Comparison of ENCODE assay signal across 8 mouse cellular contexts in the genomic region with DNA sequence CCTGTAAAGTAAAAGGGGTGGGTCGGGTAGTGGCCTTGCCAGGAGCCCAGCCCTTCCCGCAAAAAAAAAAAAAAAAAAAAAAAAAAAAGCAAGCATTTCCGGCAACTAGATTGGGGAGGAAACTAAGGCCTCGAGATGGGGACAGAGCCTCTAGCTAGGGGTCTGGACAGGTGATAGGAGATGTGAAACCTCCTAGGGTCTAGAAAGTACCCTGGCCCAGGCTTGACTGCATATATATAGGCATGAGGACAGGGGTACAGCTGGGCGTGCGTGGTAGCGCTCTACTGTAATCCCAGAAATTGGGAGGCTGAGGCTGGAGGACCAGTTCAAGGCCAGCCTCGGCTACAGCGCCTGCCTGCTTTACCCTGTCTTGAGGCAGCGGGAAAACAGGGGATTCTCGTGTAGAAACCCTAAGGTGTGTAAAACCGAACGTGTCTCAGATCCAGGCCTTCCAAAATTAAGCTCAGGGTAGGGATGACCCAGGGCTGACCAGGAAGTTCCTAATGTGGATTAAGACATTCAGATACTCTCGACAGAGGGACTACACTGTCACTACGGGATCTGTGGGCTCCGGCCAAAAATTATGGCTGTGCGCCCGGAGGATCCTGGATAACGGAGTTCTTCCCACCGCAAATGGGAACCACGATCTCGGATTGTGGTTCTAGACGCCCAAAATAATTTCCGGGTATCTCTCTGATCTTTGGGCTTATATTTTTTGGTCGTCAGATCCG. TPM values are rescaled to one million over a fixed set of nuclear protein-coding genes. Genes with fewer than 3 reads are reported as not detected.
A peak's percentile ranks its signal among the peaks of the same experiment; 100 is the strongest.
DNase-seq lines count a peak whose midpoint lies in the region; ATAC-seq and TF ChIP-seq lines count a peak whose summit lies in the region.

No protein-coding gene starts in this region.

- no peaks in the 10 kb centered on the region for H3K27me3 ChIP-seq in hindbrain, embryonic 10.5 days (ENCODE audit: insufficient read depth, poor library complexity, severe bottlenecking)
- H3K27me3 ChIP-seq in limb, embryonic 11.5 days (ENCODE audit: control insufficient read depth, insufficient read depth, low read length), result no peaks in the 10 kb centered on the region
- no peaks in the 10 kb centered on the region for H3K27me3 ChIP-seq in midbrain, embryonic 14.5 days (ENCODE audit: control insufficient read depth, insufficient read depth, low read length)

- no peak for DNase-seq in left cerebral cortex, adult 2 months (ENCODE audit: extremely low spot score in 1 of 2, low spot score in 2 of 2)
- DNase-seq in left cerebral cortex, adult 11 months (ENCODE audit: low spot score), result no peak
- DNase-seq in hindbrain, embryonic 10.5 days (ENCODE audit: low spot score), result no peak
- DNase-seq in limb, embryonic 11.5 days (ENCODE audit: low spot score), result peak; percentile 50
- DNase-seq in midbrain, embryonic 14.5 days, result peak; percentile 60
- DNase-seq in thymus, postnatal 25 days, result peak; percentile 40

- peak overlapping the region; percentile 87 for H3K27ac ChIP-seq in left cerebral cortex, adult 2 months
- H3K27ac ChIP-seq in bone marrow, adult 2 months (ENCODE audit: control insufficient read depth, insufficient read depth, low read depth, low read length, poor library complexity), result peak overlapping the region; percentile 83
- peak overlapping the region; percentile 89 for H3K27ac ChIP-seq in hindbrain, embryonic 10.5 days
- peak overlapping the region; percentile 58 for H3K27ac ChIP-seq in limb, embryonic 11.5 days (replicated peaks; ENCODE audit: low read depth, low read length)
- H3K27ac ChIP-seq in midbrain, embryonic 14.5 days (replicated peaks; ENCODE audit: low read depth, low read length), result peak overlapping the region; percentile 73

- peak; percentile 16 for ATAC-seq in erythroblast, adult 5-6 weeks (replicated peaks; ENCODE audit: low FRiP score, poor library complexity, severe bottlenecking)
- ATAC-seq in limb, embryonic 11.5 days (ENCODE audit: insufficient number of reproducible peaks, low FRiP score, low TSS enrichment, low read depth), result peak; percentile 19; the same call in 1 of the 2 replicates
- peak; percentile 48 for ATAC-seq in midbrain, embryonic 14.5 days (ENCODE audit: low FRiP score, low TSS enrichment)

- H3K4me1 ChIP-seq in bone marrow, adult 2 months (ENCODE audit: control insufficient read depth, insufficient read depth, low read length), result no peaks in the 10 kb centered on the region; the same call in 1 of the 2 replicates
- peaks cover 35% of the 10 kb centered on the region for H3K4me1 ChIP-seq in hindbrain, embryonic 10.5 days (replicated peaks)
- peaks cover 10% of the 10 kb centered on the region for H3K4me1 ChIP-seq in limb, embryonic 11.5 days (ENCODE audit: control insufficient read depth, insufficient read depth, low read length)
- H3K4me1 ChIP-seq in midbrain, embryonic 14.5 days (ENCODE audit: control insufficient read depth, insufficient read depth, low read length), result peaks cover 19% of the 10 kb centered on the region

- H3K4me2 ChIP-seq in limb, embryonic 11.5 days (ENCODE audit: low read depth, severe bottlenecking), result peak overlapping the region; percentile 78
- peak overlapping the region; percentile 59 for H3K4me2 ChIP-seq in midbrain, embryonic 14.5 days (ENCODE audit: low read length)

- peaks cover 31% of the 10 kb centered on the region for H3K36me3 ChIP-seq in hindbrain, embryonic 10.5 days
- peaks cover 6% of the 10 kb centered on the region for H3K36me3 ChIP-seq in limb, embryonic 11.5 days (ENCODE audit: control insufficient read depth, insufficient read depth, low read length)
- H3K36me3 ChIP-seq in midbrain, embryonic 14.5 days (ENCODE audit: control insufficient read depth, insufficient read depth, low read length), result peaks cover 32% of the 10 kb centered on the region

- intact Hi-C loops in left cerebral cortex, adult 2 months (cut with DNase I), result no loop called here

- peak overlapping the region; percentile 69 for H3K9ac ChIP-seq in limb, embryonic 11.5 days (ENCODE audit: low read length)
- peak overlapping the region; percentile 76 for H3K9ac ChIP-seq in midbrain, embryonic 14.5 days (replicated peaks; ENCODE audit: low read length)

- WGBS in bone marrow, adult 2 months, result under 1% methylated on average over 26 of the region's 26 CpGs
- WGBS in hindbrain, embryonic 10.5 days, result 1% methylated on average over 26 of the region's 26 CpGs
- under 1% methylated on average over 26 of the region's 26 CpGs for WGBS in limb, embryonic 11.5 days
- under 1% methylated on average over 26 of the region's 26 CpGs for WGBS in midbrain, embryonic 14.5 days

- no peaks in the 10 kb centered on the region for H3K9me3 ChIP-seq in hindbrain, embryonic 10.5 days
- H3K9me3 ChIP-seq in limb, embryonic 11.5 days (ENCODE audit: control insufficient read depth, low read length), result peaks cover 2% of the 10 kb centered on the region; the same call in 1 of the 2 replicates
- H3K9me3 ChIP-seq in midbrain, embryonic 14.5 days (ENCODE audit: control insufficient read depth, low read length), result no peaks in the 10 kb centered on the region

- peak overlapping the region; percentile 68 for H3K4me3 ChIP-seq in left cerebral cortex, adult 2 months
- H3K4me3 ChIP-seq in bone marrow, adult 2 months (replicated peaks; ENCODE audit: control insufficient read depth, low read depth, low read length), result peak overlapping the region; percentile 90
- H3K4me3 ChIP-seq in hindbrain, embryonic 10.5 days, result peak overlapping the region; percentile 82
- H3K4me3 ChIP-seq in limb, embryonic 11.5 days (ENCODE audit: low read depth, low read length), result peak overlapping the region; percentile 79
- peak overlapping the region; percentile 72 for H3K4me3 ChIP-seq in midbrain, embryonic 14.5 days (replicated peaks; ENCODE audit: low read depth, low read length)

- TF ChIP-seq CTCF in left cerebral cortex, adult 2 months (IDR thresholded peaks at IDR 0.05), result no peak
- no peak for TF ChIP-seq CTCF in bone marrow, adult 2 months (IDR thresholded peaks at IDR 0.05; ENCODE audit: control insufficient read depth, insufficient read depth, low read length)

- no peak for TF ChIP-seq POLR2A in bone marrow, adult 2 months (IDR thresholded peaks at IDR 0.05; ENCODE audit: borderline replicate concordance, control insufficient read depth, low read depth, low read length)

RNA-seq across cellular contexts. Expression of a gene that starts 4.3 kb away (rescaled TPM):
- 100 to 1,000 TPM; 173 to 175 TPM for total RNA-seq in left cerebral cortex, adult 2 months (2021)
- polyA plus RNA-seq in bone marrow, adult 2 months (2011; ENCODE audit: insufficient read depth, insufficient read length, low replicate concordance, missing spikeins), result 120 and 171 TPM in 2 replicates
- 121 and 178 TPM in 2 replicates for total RNA-seq in erythroblast, adult 5-6 weeks (2015; ENCODE audit: low replicate concordance)
- total RNA-seq in erythroblast, adult 5-6 weeks (2017; ENCODE audit: low replicate concordance), result 60.6 and 91.3 TPM in 2 replicates
- polyA plus RNA-seq in hindbrain, embryonic 10.5 days (2016; fragmentation: Nextera tagmentation; extraction: Ambion mirVana), result 65.1 and 72.5 TPM in 2 replicates
- 53.1 and 53.7 TPM in 2 replicates for polyA plus RNA-seq in limb, embryonic 11.5 days (2014; fragmentation: Nextera tagmentation; extraction: Ambion mirVana)
- polyA plus RNA-seq in midbrain, embryonic 14.5 days (2014; fragmentation: Nextera tagmentation; extraction: Ambion mirVana), result 53.0 and 70.5 TPM in 2 replicates

RNA-seq across cellular contexts. Expression of a gene that starts 10.3 kb away (rescaled TPM):
- 1 to 10 TPM; 2.9 to 7.2 TPM for total RNA-seq in left cerebral cortex, adult 2 months (2021)
- 6.8 TPM in 1 of 2 replicates, not detected in the other for polyA plus RNA-seq in bone marrow, adult 2 months (2011; ENCODE audit: insufficient read depth, insufficient read length, low replicate concordance, missing spikeins)
- not detected in 2 replicates for total RNA-seq in erythroblast, adult 5-6 weeks (2015; ENCODE audit: low replicate concordance)
- total RNA-seq in erythroblast, adult 5-6 weeks (2017; ENCODE audit: low replicate concordance), result not detected in 2 replicates
- 3.8 and 8.2 TPM in 2 replicates for polyA plus RNA-seq in hindbrain, embryonic 10.5 days (2016; fragmentation: Nextera tagmentation; extraction: Ambion mirVana)
- 2.3 and 2.9 TPM in 2 replicates for polyA plus RNA-seq in limb, embryonic 11.5 days (2014; fragmentation: Nextera tagmentation; extraction: Ambion mirVana)
- polyA plus RNA-seq in midbrain, embryonic 14.5 days (2014; fragmentation: Nextera tagmentation; extraction: Ambion mirVana), result 5.5 TPM in 2 replicates

RNA-seq across cellular contexts. Expression of a gene that starts 24.7 kb away (rescaled TPM):
- 10 to 100 TPM; 47.3 to 49.9 TPM for total RNA-seq in left cerebral cortex, adult 2 months (2021)
- 11.2 and 13.7 TPM in 2 replicates for polyA plus RNA-seq in bone marrow, adult 2 months (2011; ENCODE audit: insufficient read depth, insufficient read length, low replicate concordance, missing spikeins)
- 21.5 and 34.4 TPM in 2 replicates for total RNA-seq in erythroblast, adult 5-6 weeks (2015; ENCODE audit: low replicate concordance)
- 30.3 and 56.9 TPM in 2 replicates for total RNA-seq in erythroblast, adult 5-6 weeks (2017; ENCODE audit: low replicate concordance)
- polyA plus RNA-seq in hindbrain, embryonic 10.5 days (2016; fragmentation: Nextera tagmentation; extraction: Ambion mirVana), result 10.5 and 17.2 TPM in 2 replicates
- 14.6 and 18.7 TPM in 2 replicates for polyA plus RNA-seq in limb, embryonic 11.5 days (2014; fragmentation: Nextera tagmentation; extraction: Ambion mirVana)
- 18.5 and 19.7 TPM in 2 replicates for polyA plus RNA-seq in midbrain, embryonic 14.5 days (2014; fragmentation: Nextera tagmentation; extraction: Ambion mirVana)

RNA-seq across cellular contexts. Expression of a gene that starts 37.5 kb away (rescaled TPM):
- 10 to 100 TPM; 53.3 to 56.3 TPM for total RNA-seq in left cerebral cortex, adult 2 months (2021)
- 41.5 and 50.8 TPM in 2 replicates for polyA plus RNA-seq in bone marrow, adult 2 months (2011; ENCODE audit: insufficient read depth, insufficient read length, low replicate concordance, missing spikeins)
- total RNA-seq in erythroblast, adult 5-6 weeks (2015; ENCODE audit: low replicate concordance), result 9.8 and 22.1 TPM in 2 replicates
- 11.0 and 12.6 TPM in 2 replicates for total RNA-seq in erythroblast, adult 5-6 weeks (2017; ENCODE audit: low replicate concordance)
- 167 and 177 TPM in 2 replicates for polyA plus RNA-seq in hindbrain, embryonic 10.5 days (2016; fragmentation: Nextera tagmentation; extraction: Ambion mirVana)
- 182 and 186 TPM in 2 replicates for polyA plus RNA-seq in limb, embryonic 11.5 days (2014; fragmentation: Nextera tagmentation; extraction: Ambion mirVana)
- 176 and 240 TPM in 2 replicates for polyA plus RNA-seq in midbrain, embryonic 14.5 days (2014; fragmentation: Nextera tagmentation; extraction: Ambion mirVana)

RNA-seq across cellular contexts. Expression of a gene that starts 37.8 kb away (rescaled TPM):
- total RNA-seq in left cerebral cortex, adult 2 months (2021), result 100 to 1,000 TPM; 125 to 133 TPM
- 24.0 and 67.8 TPM in 2 replicates for polyA plus RNA-seq in bone marrow, adult 2 months (2011; ENCODE audit: insufficient read depth, insufficient read length, low replicate concordance, missing spikeins)
- total RNA-seq in erythroblast, adult 5-6 weeks (2015; ENCODE audit: low replicate concordance), result 36.4 and 38.6 TPM in 2 replicates
- 6.3 and 11.7 TPM in 2 replicates for total RNA-seq in erythroblast, adult 5-6 weeks (2017; ENCODE audit: low replicate concordance)
- polyA plus RNA-seq in hindbrain, embryonic 10.5 days (2016; fragmentation: Nextera tagmentation; extraction: Ambion mirVana), result 276 and 312 TPM in 2 replicates
- polyA plus RNA-seq in limb, embryonic 11.5 days (2014; fragmentation: Nextera tagmentation; extraction: Ambion mirVana), result 232 and 241 TPM in 2 replicates
- 337 and 360 TPM in 2 replicates for polyA plus RNA-seq in midbrain, embryonic 14.5 days (2014; fragmentation: Nextera tagmentation; extraction: Ambion mirVana)

Comparison
In these comparisons a context has a peak if more than half of its experiments do, and no peak if none do; other contexts are left out.
1. DNase-seq: peak in limb, embryonic 11.5 days (single experiment), midbrain, embryonic 14.5 days (single experiment) and thymus, postnatal 25 days (single experiment); none in left cerebral cortex, adult 2 months (0 of 2), left cerebral cortex, adult 11 months (single experiment) and hindbrain, embryonic 10.5 days (single experiment).
2. Peak in every context shown above with its lines, with median percentiles within 50 percentile points of each other: H3K27ac ChIP-seq, H3K4me3 ChIP-seq and ATAC-seq.